Mouse (Mus musculus) liver, embryonic 11.5 days (tissue): ENCODE data around the gene Gm13124. TPM values are rescaled to one million over a fixed set of nuclear protein-coding genes. Genes with fewer than 3 reads are reported as not detected.
"Not testable (repeated sequence)": the region's sequence is repeated elsewhere in the genome, so short reads cannot be mapped to it uniquely, and the experiment has no call there.

Source experiments
- ATAC-seq: fragments of 200-750 bp; cut with Nextera tagmentation; replicated peaks from 2 replicates; pipeline ENCODE4 v1.8.0; 2017; ENCODE audit warnings: moderate number of reproducible peaks, mild to moderate bottlenecking, moderate TSS enrichment, moderate library complexity; ENCODE audit not compliant: low FRiP score
- DNase-seq: peaks from one replicate; pipeline ENCODE4 v3.0.0-alpha.2; 2017; ENCODE audit warnings: low spot score
- H3K27ac ChIP-seq: fragments of 300-500 bp; sonication (generic); 2 replicates; pipeline ENCODE4 v1.5.1; 2014; ENCODE audit warnings: mild to moderate bottlenecking, low read depth, low read length, control low read depth
- H3K27me3 ChIP-seq: fragments of 300-500 bp; sonication (generic); replicated peaks from 2 replicates; pipeline ENCODE4 v1.6.1; 2014; ENCODE audit warnings: low read length, mixed read lengths; ENCODE audit not compliant: control insufficient read depth, insufficient read depth
- H3K36me3 ChIP-seq: fragments of 300-500 bp; sonication (generic); 2 replicates; pipeline ENCODE4 v1.6.1; 2014; ENCODE audit warnings: mild to moderate bottlenecking, low read length, moderate library complexity, mixed read lengths; ENCODE audit not compliant: control insufficient read depth, insufficient read depth
- H3K4me1 ChIP-seq: fragments of 300-500 bp; sonication (generic); replicated peaks from 2 replicates; pipeline ENCODE4 v1.6.1; 2014; ENCODE audit warnings: low read length, mixed read lengths; ENCODE audit not compliant: control insufficient read depth, insufficient read depth
- H3K4me2 ChIP-seq: fragments of 300-500 bp; sonication (generic); 2 replicates; pipeline ENCODE4 v1.6.1; 2014; ENCODE audit warnings: mild to moderate bottlenecking, control low read depth, moderate library complexity
- H3K4me3 ChIP-seq: fragments of 300-500 bp; sonication (generic); 2 replicates; pipeline ENCODE4 v1.5.1; 2014; ENCODE audit warnings: low read depth, low read length, control low read depth
- H3K9ac ChIP-seq: fragments of 300-500 bp; sonication (generic); 2 replicates; pipeline ENCODE4 v1.6.1; 2014; ENCODE audit warnings: low read depth, low read length, control low read depth
- H3K9me3 ChIP-seq: fragments of 300-500 bp; sonication (generic); 2 replicates; pipeline ENCODE4 v1.6.1; 2016; ENCODE audit warnings: low read length, inconsistent platforms, mixed read lengths; ENCODE audit not compliant: control insufficient read depth
- WGBS: fragments of 180-500 bp; shearing (Covaris S2); extraction: QIAGEN DNeasy Blood & Tissue Kit; methylation state at CpG from one replicate; pipeline ENCODE4 v1.1.7; 2014; 5-methylcytosine and 5-hydroxymethylcytosine counted together
- polyA plus RNA-seq: library from polyadenylated mRNA; unstranded; fragments of >200 nt; fragmentation: Nextera tagmentation; extraction: Ambion mirVana; gene quantifications from 2 replicates; pipeline ENCODE4 v1.2.1, GENCODE M21; 2014

Gene Gm13124
- polyA plus RNA-seq, 1 experiment from 2014 or later: not detected

DNA sequence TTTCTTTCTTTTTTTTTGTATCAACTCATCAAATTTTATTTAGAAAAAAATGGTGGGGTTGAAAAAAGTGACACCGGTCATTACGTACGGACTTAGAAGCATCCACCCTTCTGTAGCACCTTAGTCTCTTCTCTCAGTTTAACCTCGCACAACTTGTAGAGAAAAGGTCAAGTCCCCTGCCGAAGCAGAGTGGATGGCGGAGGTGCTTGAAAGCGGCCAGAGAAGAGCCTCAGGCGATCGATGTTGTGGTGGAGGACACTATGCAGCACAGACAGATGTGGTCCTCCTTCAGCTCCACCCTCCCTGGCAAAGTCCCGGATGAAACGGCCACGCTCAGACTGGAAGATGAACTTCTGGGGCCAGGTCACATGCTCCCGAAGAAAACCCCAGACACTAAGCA is 19.6 kb downstream of the Gm13124 start:
- 89% methylated on average over 13 of the region's 13 CpGs for WGBS
- not testable (repeated sequence) for H3K4me3 ChIP-seq, H3K27ac ChIP-seq, H3K4me2 ChIP-seq, H3K36me3 ChIP-seq, ATAC-seq, DNase-seq, H3K9ac ChIP-seq, H3K27me3 ChIP-seq, H3K4me1 ChIP-seq
- H3K9me3 ChIP-seq: peaks cover 16% of the 10 kb centered on the region; the same call in 1 of the 2 replicates

- no peaks in the 10 kb centered on the region for H3K4me1 ChIP-seq
- 61% methylated on average over 1 of the region's 1 CpGs for WGBS
- ATAC-seq: no peak
Observed at GRCm38 (mm10) chr4:144544689-144545088, 20.2 kb downstream of the Gm13124 start.

GRCm38 (mm10) chr4:144519522-144519921 is 45.4 kb downstream of the Gm13124 start, which contains the start of gene 9430007A20Rik:
TSS of gene 9430007A20Rik (plus strand) at chr4:144519822.
- H3K9me3 ChIP-seq: peaks cover 3% of the 10 kb centered on the region; the same call in 1 of the 2 replicates
- no peak for ATAC-seq
- 67% methylated on average over 5 of the region's 5 CpGs for whole genome bisulfite sequencing

More at GRCm38 (mm10) chr4:144544689-144545088, 20.2 kb downstream of the Gm13124 start:
- no peak overlapping the region for H3K4me2 ChIP-seq
- no peak for DNase-seq
- peaks cover 16% of the 10 kb centered on the region; the same call in 1 of the 2 replicates for H3K9me3 ChIP-seq
- H3K9ac ChIP-seq: no peak overlapping the region
- no peak overlapping the region for H3K27ac ChIP-seq
- H3K36me3 ChIP-seq: no peaks in the 10 kb centered on the region
- no peak overlapping the region for H3K4me3 ChIP-seq
- no peaks in the 10 kb centered on the region for H3K27me3 ChIP-seq

GRCm38 (mm10) chr4:144506518-144506917 is 58.4 kb downstream of the Gm13124 start:
- ATAC-seq: no peak
- WGBS: 70% methylated on average over 1 of the region's 1 CpGs
- no peaks in the 10 kb centered on the region for H3K36me3 ChIP-seq
- no peaks in the 10 kb centered on the region for H3K4me1 ChIP-seq
- DNase-seq: no peak
- no peak overlapping the region for H3K27ac ChIP-seq
- no peak overlapping the region for H3K4me3 ChIP-seq
- H3K27me3 ChIP-seq: no peaks in the 10 kb centered on the region
- H3K9me3 ChIP-seq: no peaks in the 10 kb centered on the region
- no peak overlapping the region for H3K9ac ChIP-seq
- no peak overlapping the region for H3K4me2 ChIP-seq

More at GRCm38 (mm10) chr4:144519522-144519921, 45.4 kb downstream of the Gm13124 start, which contains the start of gene 9430007A20Rik:
- Histone ChIP-seq H3K4me1 (no peaks in the 10 kb centered on the region), H3K27me3 (no peaks in the 10 kb centered on the region), H3K9ac (no peak within 1 kb of the TSS), H3K27ac (no peak within 1 kb of the TSS), H3K4me3 (no peak within 1 kb of the TSS), H3K4me2 (no peak within 1 kb of the TSS), H3K36me3 (no peaks in the 10 kb centered on the region)
- no peak for DNase-seq

Other genes with a start within 250 kb of the Gm13124 start
- not detected in 2 replicates for gene Gm13128, start 234.9 kb downstream of the Gm13124 start, polyA plus RNA-seq
- not detected in 2 replicates for gene Gm13119, start 207.2 kb downstream of the Gm13124 start, polyA plus RNA-seq
- not detected in 2 replicates for gene Pramef20, start 187.2 kb downstream of the Gm13124 start, polyA plus RNA-seq
- gene Pramef12, start 156.7 kb downstream of the Gm13124 start, polyA plus RNA-seq: 0.09 TPM in 1 of 2 replicates, not detected in the other
- gene 1700012P22Rik, start 126.4 kb downstream of the Gm13124 start, polyA plus RNA-seq: not detected in 2 replicates
- gene Gm9944, start 111.8 kb downstream of the Gm13124 start, polyA plus RNA-seq: not detected in 2 replicates
- not detected in 2 replicates for gene Aadacl3, start 101.4 kb downstream of the Gm13124 start, polyA plus RNA-seq
- gene 9430007A20Rik, start 45.3 kb downstream of the Gm13124 start, polyA plus RNA-seq: not detected in 2 replicates
- not detected in 2 replicates for gene Aadacl4, start 48.6 kb upstream of the Gm13124 start, polyA plus RNA-seq
- not detected in 2 replicates for gene Gm436, start 121.2 kb upstream of the Gm13124 start, polyA plus RNA-seq
- not detected in 2 replicates for gene Gm13178, start 156.3 kb upstream of the Gm13124 start, polyA plus RNA-seq
- gene Gm438, start 221.4 kb upstream of the Gm13124 start, polyA plus RNA-seq: not detected in 2 replicates